Mouse (Mus musculus) gastrocnemius, postnatal 36 days (tissue): Measurements from ENCODE around the gene Tmem248. TPM values are rescaled to one million over a fixed set of nuclear protein-coding genes. Genes with fewer than 3 reads are reported as not detected.
A peak's percentile ranks its signal among the peaks of the same experiment; 100 is the strongest.

Source experiments
- DNase-seq, 2 experiments: peaks; one replicate each; pipeline ENCODE4 v3.0.0; 2022
- intact Hi-C: fragments of 180-260 bp; cut with DNase I; formaldehyde crosslinking; loops from one replicate; pipeline ENCODE4 v1.15.1; 2025
- total RNA-seq, 2 experiments: library from RNA; stranded (reverse); gene quantifications; 2 replicates each; pipeline ENCODE4 v1.2.3; 2021

Tmem248 gene
- total RNA-seq, 2 experiments from 2014 or later, result 30.9 to 43.7 TPM

DNA sequence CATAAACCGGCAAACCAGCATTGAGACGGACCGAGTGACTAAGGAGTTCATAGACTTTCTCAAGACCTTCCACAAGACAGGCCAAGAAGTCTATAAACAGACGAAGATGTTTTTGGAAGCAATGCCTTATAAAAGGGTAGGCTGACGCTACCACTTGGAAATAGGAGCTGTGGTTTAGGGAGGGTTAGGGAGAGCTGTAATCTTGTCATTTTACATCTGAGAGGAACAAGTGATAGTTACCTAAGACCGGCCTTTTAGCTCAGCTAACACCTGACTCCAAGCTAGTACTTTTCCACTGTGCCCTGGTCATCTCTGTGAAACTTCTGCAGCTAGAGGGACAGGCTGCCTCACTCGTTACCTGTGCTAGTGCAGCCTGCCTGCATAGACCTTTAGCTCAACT, 18.9 kb upstream of the Tmem248 start:
- DNase-seq, result no peak
- intact Hi-C loops, result no loop called here

DNA sequence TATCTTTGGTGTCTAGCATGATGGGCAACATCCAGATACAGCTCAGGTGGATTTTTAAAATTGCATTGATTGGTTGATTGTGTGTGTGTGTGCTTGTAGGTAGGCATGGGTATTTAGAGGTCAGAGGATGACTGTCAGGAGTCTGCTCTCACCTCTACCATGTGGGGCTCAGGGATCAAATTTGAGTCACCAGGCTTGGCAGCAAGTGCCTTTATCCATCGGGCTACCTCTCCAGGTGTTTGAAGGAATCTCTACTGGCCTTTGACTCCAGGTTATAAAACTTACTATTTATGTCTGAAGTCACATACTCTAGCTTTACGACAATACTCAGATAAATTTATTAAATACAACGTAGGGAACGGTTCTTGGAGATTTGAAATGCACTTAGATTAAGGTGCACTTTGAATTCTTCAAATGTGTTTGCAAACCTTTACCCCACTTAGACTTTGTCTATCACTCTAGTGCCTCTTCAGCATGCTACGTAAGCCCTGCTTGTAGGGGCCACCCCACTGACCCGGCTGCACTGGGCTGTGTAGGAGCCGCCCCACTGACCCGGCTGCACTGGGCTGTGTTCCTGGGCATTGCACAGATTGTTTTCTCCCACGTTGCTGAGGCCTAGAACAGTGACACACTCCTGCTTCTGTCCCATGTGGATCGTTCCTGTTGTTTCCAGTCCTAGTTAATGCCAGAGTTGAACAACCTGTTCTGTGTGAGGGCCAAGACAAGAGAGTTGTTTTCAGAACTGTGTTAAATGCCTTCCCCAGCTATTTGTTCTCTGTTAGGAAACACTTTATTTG, 16.4 kb upstream of the Tmem248 start:
- intact Hi-C loops, result no loop called here
- DNase-seq, result no peak

DNA sequence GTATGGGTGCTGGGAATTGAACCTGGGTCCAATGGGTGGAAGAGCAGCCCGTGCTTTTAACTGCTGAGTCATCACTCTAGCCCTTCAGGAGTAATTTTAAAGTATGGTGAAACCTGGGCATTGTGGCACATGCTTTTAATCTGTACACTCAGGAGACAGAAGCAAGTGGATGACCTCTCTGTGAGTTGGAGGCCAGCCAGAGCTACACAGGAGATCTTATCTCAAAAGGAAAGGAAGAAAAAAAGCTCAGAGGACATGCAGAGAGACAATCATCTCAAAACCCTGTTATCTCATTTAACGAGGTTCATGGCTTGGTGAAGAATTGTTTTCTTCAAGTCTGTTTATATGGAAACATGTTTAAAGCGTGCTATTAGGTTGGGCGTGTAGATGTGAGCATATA, 12.9 kb upstream of the Tmem248 start:
- intact Hi-C loops, result no loop called here
- DNase-seq, result no peak

DNA sequence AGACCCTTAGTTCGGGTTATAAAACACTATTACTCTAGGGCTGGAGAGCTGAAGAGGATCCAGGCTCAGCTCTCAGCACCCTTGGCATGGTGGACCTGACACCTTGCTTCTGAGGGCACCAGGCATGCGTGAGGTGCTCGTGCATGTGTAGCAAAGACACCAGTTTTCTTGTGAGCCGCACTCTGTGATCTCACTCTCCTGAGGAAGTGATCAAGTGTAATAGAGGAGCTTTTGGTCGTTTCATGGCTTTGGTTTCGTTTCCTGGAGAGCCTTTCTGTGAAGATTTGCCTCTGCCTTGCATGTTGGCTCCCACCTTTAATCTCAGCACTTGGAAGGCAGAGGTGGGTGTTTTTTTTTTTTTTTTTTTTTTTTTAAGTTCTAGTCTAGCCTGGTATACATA, 12.3 kb upstream of the Tmem248 start:
- no peak for DNase-seq
- intact Hi-C loops, result no loop called here

DNA sequence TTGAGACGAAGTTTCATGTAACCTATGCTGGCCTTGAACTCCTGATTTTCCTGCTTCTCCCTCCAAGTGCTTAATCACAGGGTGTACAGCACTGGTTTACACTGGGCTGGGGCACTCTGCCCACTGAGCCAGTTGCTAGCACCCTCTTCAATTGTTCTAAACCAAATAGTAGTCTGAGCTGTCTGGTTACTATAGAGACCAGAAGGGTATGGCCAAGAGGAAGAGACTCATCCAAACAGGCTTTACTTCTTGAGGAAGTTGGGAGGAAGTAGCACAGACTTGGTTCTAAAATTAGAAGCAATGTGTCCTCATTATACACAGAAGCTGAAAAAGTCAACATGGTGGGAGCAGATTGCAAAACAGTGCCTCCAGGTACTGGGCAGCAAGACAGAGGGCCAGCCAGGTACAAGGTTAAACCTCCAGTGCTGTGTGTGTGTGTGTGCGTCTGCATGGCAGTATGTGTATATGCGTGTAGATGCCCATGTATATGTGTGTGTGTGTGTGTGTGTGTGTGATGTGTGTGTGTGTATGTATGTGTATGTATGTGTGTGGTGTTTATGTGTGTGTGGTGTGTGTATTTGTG, 11.3 kb upstream of the Tmem248 start:
- no peak for DNase-seq
- intact Hi-C loops, result no loop called here

DNA sequence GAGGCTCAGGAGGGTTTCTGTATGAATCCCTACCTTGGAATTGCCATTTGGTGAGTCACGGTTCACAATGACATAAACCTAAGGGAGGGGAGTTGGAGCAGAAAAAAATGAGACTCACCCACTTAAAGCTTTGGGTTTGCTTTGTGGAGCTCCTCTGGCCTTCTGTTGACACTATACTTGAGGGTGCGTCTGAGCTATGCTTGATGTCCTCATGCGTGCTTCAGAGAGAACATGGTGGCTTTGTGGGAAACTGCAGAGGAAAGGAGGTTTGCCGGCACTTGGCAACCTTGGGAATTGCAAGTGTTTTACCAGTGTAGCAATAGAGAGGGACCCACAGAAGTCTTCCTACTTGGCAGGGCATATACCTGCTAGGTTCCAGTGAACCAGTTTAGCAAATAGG, 9.6 kb upstream of the Tmem248 start:
- no peak for DNase-seq
- intact Hi-C loops, result no loop called here

DNA sequence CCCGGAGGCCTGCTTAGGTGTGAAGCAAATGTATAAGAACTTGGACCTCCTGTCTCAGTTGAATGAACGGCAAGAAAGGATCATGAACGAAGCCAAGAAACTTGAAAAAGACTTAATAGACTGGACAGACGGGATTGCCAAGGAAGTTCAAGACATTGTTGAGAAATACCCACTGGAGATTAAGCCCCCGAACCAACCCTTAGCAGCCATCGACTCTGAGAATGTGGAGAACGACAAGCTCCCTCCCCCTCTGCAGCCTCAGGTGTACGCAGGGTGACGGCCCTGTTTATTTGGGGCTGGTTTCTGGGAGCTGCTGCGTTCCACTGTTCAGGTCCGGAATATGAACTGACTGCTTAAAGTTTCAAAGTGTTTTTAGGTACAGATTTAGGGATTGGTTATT, 3.9 kb upstream of the Tmem248 start:
- no peak for DNase-seq
- intact Hi-C loops, result no loop called here

DNA sequence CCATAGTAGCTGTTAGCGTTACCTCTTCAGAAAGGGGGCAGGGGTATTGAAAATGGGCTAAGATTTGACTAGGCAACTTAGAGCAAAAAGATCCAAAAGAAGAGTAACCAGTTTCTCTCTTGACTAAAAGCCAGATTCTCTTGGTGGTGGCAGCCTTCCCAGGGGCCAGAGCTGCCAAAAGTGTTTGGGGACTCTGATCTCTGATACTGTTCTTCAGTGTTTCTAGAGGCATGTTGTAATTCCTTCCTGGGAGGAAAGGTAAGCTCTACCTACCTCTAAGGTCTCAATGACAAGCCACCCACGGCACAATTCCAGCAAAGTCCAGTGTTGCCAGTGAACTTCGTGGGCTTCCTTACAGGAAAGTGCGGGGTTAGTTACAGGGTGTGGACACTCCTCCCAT, 525 bp downstream of the Tmem248 start:
- intact Hi-C loops, result no loop called here
- no peak for DNase-seq

DNA sequence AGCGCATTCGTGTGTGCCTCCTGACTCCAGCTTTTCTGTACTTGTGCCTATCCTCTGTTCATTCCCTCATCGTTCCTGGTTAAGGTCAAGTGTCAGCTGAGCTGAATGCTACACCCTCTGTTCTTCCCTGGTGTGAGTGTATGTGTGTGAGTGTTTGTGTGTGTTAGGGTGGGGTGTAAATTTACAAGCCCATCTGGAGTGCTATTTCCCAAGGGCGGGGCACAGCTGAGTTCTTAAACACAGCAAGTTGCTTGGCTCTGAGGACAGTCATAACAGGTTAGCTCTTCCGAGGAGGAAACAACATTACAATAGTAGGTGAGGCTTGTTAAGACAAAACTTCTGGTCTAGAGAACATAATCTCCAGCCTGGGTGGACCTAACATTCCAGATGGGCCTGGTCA, 1.5 kb downstream of the Tmem248 start:
- DNase-seq, result no peak
- intact Hi-C loops, result no loop called here

DNA sequence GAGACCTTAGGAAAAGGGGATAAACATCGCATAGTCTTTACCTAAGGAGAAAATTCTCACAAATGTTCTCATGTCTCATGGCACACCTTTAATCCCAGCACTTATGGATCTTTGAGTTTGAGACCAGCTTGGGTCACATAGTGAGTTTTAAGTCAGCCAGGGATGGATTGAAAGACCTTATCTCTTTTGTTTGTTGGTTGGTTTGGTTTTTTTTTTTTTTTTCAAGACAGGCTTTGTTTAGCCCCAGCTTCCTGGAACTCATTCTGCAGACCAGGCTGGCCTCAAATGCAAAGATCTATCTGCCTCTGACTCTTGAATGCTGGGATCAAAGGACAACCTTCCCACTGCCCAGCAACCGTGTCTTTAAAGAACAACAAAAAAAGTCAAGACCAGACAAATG, 4.4 kb downstream of the Tmem248 start:
- intact Hi-C loops, result loop anchor here (5.0 kb wide), 1 partner anchor 49 kb away; the partner anchor contains the start of gene Rabgef1
- DNase-seq, result no peak

DNA sequence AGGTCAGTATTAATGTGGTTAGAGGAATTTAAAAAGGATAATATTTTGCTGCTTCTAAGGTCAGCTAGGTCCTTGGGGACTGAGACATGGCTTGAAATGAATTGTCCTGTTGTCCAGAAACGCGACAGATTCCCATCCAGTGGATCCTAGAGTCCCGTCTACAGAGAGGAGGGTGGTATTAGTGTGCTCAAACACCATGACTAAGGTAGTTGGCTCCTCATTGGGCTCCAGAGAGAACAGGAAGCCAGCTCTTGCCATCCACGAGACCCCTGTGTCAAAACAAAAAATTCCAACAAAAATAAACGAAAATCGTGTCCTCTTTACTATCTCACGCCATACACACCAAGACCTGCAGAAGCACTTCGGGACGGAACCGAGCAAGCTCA, 4.9 kb downstream of the Tmem248 start:
- DNase-seq, result no peak
- intact Hi-C loops, result loop anchor here (5.0 kb wide), 1 partner anchor 49 kb away; the partner anchor contains the start of gene Rabgef1

DNA sequence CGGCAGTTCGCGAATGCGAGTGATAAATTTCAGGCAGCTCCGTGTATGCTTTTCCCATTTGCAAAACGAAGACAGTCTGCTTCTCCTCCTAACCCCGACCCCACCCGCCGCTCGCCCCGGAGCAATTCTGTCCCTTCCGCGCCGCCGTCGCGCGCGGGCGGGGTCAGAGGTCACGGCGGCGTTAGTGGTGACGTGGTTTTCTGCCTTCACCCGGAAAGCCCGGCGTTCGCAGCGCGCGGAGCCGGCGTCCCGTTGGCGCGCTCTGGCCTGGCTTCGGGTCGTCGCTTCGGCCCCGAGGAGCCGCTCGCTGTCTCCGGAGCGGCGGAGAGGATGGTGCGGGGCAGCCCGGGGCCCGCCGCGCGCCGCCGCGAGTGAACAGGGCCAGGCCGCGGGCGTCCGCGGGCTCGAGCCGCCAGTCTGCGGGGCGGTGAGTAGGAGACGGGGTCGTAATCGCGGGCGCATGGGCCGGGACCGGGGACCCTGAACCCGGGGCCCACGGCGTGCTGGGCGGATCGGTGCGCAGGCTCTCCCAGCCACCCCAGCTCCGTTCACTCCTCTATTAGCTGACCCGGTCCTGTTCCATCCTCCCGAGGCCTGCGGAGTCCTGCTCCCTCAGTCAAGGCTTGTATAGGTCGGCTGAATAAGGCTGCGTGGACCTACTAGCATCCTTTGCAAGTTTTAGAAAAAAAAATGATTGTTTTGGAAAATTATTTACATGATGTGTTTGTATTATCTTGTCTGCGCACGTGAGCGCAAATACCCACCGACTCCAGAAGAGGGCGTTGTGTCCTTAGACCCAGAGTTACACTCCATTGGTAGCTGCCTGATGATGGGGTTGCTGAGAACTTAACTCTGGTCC, 5.5 kb downstream of the Tmem248 start:
- intact Hi-C loops, result loop anchor here (5.0 kb wide), 1 partner anchor 50 kb away; the partner anchor contains the start of gene Rabgef1
- peak; percentile 92 to 95 for DNase-seq

DNA sequence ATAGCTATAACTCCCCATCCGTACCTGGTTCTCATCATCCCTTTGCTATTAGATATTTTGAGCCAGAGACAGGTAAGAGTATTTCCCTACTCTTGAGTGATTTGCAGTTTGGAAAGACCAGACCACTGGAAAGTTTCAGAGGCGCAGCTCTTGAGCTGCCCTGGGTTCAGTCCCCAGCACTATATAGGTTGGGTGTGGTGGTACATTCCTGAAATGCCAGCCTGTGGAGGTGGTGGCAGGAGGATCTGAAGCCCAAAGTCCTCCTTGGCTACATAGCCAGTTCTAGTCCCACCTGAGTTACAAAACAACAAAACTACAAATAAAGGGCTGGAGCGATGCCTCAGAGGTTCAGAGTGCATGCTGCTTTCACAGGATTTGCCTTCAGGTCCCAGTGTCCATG, 9.9 kb downstream of the Tmem248 start:
- DNase-seq, result no peak
- intact Hi-C loops, result no loop called here

DNA sequence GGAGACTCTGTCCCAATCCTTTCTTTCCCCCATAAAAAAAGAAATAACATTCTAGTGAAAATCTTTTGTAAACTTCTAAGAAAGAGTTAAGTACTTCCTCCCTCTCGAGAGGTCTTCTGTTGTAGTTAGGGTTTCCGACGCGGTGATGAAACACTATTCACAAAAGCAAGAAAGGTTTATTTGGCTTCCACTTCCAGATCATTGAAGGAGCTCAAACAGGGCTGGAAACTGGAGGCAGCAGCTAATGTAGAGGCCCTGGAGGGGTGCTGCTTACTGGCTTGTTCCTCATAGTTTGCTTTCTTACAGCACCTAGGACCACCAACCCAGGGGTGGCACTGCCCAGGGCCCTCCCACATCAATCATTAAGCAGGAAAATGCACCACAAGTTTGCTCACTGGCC, 11.2 kb downstream of the Tmem248 start:
- DNase-seq, result no peak
- intact Hi-C loops, result no loop called here

DNA sequence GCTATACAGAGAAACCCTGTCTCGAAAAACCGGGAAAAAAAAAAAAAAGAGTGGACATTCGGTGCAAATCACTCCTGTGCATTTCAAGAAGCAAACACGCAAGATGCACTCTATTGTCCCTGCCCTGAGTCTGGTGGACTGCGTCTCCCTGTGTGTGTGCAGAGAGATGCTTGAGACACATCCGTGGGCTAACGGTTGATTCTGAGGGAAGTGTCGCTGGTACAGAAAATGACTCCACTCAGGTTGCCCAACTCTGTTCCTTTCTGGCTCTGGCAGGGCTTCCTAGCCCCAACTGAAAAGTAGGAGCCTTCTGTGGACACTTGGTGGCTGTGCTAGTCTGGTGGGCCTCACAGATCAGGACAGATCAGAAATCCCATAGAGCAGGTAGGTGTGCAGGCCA, 19.4 kb downstream of the Tmem248 start:
- no peak for DNase-seq
- intact Hi-C loops, result no loop called here

DNA sequence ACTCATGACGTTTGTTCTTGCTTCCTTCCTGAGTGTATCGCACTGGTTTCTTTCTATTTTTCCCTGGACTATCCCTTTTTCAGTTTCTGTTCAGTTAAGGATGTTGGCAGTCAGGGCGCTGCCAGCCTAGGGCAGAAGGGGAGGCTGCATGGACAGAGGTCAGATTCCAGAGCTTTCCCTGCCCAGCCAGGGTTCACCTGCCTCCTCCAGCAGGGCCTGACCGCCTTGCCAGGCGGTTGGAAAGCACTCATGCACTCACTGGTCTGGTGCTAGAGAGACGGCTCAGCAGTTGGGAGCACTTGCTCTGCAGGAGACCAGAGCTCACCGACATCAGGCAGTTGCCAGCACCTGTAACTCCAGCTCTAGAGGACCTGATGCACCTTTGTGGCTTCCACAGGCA, 22.4 kb downstream of the Tmem248 start:
- intact Hi-C loops, result no loop called here
- DNase-seq, result no peak

DNA sequence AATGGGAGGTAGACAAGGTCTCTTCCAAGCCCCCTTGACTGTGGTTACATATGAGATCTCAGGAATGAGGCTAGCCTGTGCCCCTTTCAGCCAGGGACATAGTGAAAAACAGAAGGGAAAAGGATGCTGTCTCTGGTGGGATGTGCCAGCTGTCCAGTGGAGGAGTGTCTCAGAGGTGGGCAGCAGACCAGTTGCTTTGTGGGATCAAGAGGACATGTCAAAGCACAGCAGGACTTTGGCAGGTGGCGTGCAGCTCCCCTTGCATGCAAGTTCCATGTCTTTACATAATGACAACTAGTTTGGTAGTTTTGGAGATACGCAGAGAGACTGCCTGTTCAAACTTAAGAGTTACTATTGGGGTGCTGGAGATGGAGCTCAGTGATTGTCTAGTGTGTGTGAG, 23.0 kb downstream of the Tmem248 start:
- no peak for DNase-seq
- intact Hi-C loops, result no loop called here

DNA sequence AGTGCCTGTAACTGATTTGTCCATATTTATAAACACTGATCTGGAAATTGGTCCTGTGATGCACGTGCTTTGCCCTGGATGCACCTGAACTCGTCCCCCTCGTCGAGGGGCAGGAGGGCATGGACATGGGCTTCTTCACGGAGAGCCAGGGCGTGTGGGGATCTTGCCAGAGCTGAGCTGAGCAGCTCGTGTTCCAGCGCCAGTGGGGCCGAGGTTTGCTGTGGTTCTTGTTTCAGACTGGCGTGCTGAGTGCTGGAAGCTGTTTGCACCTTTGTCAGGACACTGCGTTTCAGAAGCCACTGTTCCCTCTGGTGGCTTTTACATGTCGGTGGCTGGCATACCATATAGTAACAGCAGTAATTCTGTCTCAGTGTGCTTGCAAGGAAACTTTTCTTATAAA, 24.5 kb downstream of the Tmem248 start:
- DNase-seq, result no peak
- intact Hi-C loops, result no loop called here

DNA sequence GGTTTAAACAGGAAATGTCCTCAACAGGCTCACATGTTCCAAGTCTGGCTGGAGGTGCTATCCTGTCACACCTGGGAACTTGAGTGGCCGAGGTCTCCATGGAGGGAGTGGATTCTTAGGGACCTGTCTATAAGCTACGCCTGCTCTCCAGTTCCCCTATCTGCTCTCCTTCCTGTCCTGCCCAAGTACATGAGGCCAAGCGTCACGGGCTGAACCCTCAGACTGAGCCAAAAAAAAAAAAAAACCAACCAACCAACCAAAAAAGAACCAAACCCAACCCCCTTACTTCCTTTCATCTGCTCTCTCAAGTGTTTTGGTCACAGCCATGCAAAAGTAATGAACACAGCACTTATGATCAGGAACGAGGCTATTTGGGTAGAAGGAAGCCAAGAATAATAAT, 30.9 kb downstream of the Tmem248 start:
- intact Hi-C loops, result no loop called here
- no peak for DNase-seq

DNA sequence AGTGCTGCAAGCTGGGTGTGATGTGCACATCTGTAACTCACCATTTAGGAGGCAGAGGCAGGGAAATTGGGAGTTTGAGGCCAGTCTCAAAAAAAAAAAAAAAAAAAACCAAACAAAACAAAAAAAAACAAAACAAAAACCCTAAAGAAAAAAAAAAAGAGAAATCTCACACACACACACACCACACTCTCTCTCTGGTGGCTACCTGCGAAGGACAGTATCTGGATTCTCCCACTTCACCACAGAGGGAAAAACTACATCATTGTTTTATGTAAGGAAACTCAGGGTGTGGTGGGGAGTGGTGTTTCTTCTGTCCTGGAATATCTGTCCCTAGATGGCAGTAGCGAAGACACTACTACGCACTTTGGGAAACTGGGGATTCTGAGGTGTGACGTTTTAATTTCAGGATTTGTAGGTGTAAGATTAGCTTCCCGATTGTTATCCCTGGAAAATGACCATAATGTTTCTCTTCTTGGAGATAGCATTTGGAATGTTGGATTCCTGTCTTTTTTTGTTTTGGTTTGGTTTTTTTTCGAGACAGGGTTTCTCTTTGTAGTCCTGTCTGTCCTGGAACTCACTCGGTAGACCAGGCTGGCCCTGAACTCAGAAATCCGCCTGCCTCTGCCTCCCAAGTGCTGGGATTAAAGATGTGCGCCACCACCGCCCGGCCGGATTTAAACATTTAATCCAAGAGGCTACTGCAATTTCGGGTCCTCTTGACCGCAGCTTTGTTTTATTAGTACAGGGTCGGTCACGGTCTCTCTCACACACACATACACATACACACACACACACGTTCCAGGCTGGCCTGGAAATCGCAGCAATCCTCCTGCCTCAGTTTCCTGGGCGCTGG, 37.5 kb downstream of the Tmem248 start:
- intact Hi-C loops, result no loop called here

More for the DNA sequence above, 37.5 kb downstream of the Tmem248 start:
- DNase-seq, result no peak
